Comparison of ENCODE assay signal across 8 mouse cellular contexts in genomic region chr5:8894104-8894425, GRCm38 (mm10). TPM values are rescaled to one million over a fixed set of nuclear protein-coding genes. Genes with fewer than 3 reads are reported as not detected.
A peak's percentile ranks its signal among the peaks of the same experiment; 100 is the strongest.
DNase-seq lines count a peak whose midpoint lies in the region; ATAC-seq and TF ChIP-seq lines count a peak whose summit lies in the region.

No protein-coding gene starts in this region.

- ATAC-seq in embryonic facial prominence, embryonic 11.5 days (replicated peaks; ENCODE audit: insufficient number of reproducible peaks, low FRiP score, low TSS enrichment, low read depth), result no peak
- ATAC-seq in hindbrain, postnatal 0 days, result no peak; the same call in 1 of the 2 replicates

- 3% methylated on average over 15 of the region's 15 CpGs for WGBS in liver, adult 2 months
- WGBS in embryonic facial prominence, embryonic 11.5 days, result 8% methylated on average over 15 of the region's 15 CpGs
- WGBS in hindbrain, postnatal 0 days, result 7% methylated on average over 15 of the region's 15 CpGs

- H3K4me2 ChIP-seq in embryonic facial prominence, embryonic 11.5 days (ENCODE audit: low read depth, low read length), result peak overlapping the region; percentile 97
- peak overlapping the region; percentile 88 for H3K4me2 ChIP-seq in hindbrain, postnatal 0 days (ENCODE audit: low read depth, low read length)
- peak overlapping the region; percentile 6 for H3K4me2 ChIP-seq in myocyte (ENCODE audit: low read depth)

- peaks cover 7% of the 10 kb centered on the region; the same call in 1 of the 2 replicates for H3K79me2 ChIP-seq in liver, adult 2 months (ENCODE audit: control insufficient read depth, insufficient read depth, low read length)
- no peaks in the 10 kb centered on the region for H3K79me2 ChIP-seq in myocyte (ENCODE audit: control insufficient read depth, insufficient read depth)

- no peak for TF ChIP-seq CTCF in liver, adult 2 months (IDR thresholded peaks at IDR 0.05; ENCODE audit: low read depth, low read length)
- TF ChIP-seq CTCF in hindbrain, postnatal 0 days (IDR thresholded peaks at IDR 0.05; ENCODE audit: low read depth), result no peak

- H3K27ac ChIP-seq in liver, adult 2 months (replicated peaks; ENCODE audit: insufficient read depth, low read depth, low read length), result peak overlapping the region; percentile 99
- no peak overlapping the region for H3K27ac ChIP-seq in embryonic facial prominence, embryonic 11.5 days (replicated peaks; ENCODE audit: low read depth, low read length)
- no peak overlapping the region for H3K27ac ChIP-seq in hindbrain, postnatal 0 days

- H3ac ChIP-seq in myocyte (ENCODE audit: control insufficient read depth, insufficient read length), result no peak overlapping the region

- H3K9me3 ChIP-seq in embryonic facial prominence, embryonic 11.5 days (replicated peaks; ENCODE audit: control insufficient read depth, low read length), result no peaks in the 10 kb centered on the region
- no peaks in the 10 kb centered on the region for H3K9me3 ChIP-seq in hindbrain, postnatal 0 days (ENCODE audit: low read length)

- peak overlapping the region; percentile 98 for H3K9ac ChIP-seq in liver, adult 2 months (ENCODE audit: low read depth, low read length)
- peak overlapping the region; percentile 53 for H3K9ac ChIP-seq in embryonic facial prominence, embryonic 11.5 days (replicated peaks; ENCODE audit: low read length)
- peak overlapping the region; percentile 56 for H3K9ac ChIP-seq in hindbrain, postnatal 0 days (replicated peaks; ENCODE audit: low read length)

- H3K4me1 ChIP-seq in liver, adult 2 months (ENCODE audit: control insufficient read depth, insufficient read depth, low read length), result peaks cover 13% of the 10 kb centered on the region; the same call in 1 of the 2 replicates
- peaks cover 3% of the 10 kb centered on the region for H3K4me1 ChIP-seq in embryonic facial prominence, embryonic 11.5 days (ENCODE audit: control insufficient read depth, insufficient read depth, low read length)
- H3K4me1 ChIP-seq in hindbrain, postnatal 0 days (ENCODE audit: insufficient read depth, low read length), result no peaks in the 10 kb centered on the region

- H3K27me3 ChIP-seq in liver, adult 2 months (ENCODE audit: control insufficient read depth, insufficient read depth, low read length), result no peaks in the 10 kb centered on the region
- no peaks in the 10 kb centered on the region; the same call in none of the 2 replicates for H3K27me3 ChIP-seq in embryonic facial prominence, embryonic 11.5 days (ENCODE audit: control insufficient read depth, insufficient read depth, low read length)
- H3K27me3 ChIP-seq in hindbrain, postnatal 0 days (ENCODE audit: insufficient read depth, low read length), result no peaks in the 10 kb centered on the region
- no peaks in the 10 kb centered on the region for H3K27me3 ChIP-seq in myocyte (ENCODE audit: control insufficient read depth, insufficient read depth, insufficient read length)

- H3K4me3 ChIP-seq in liver, adult 2 months (ENCODE audit: insufficient read depth, low read depth, low read length), result peak overlapping the region; percentile 95
- peak overlapping the region; percentile 63 for H3K4me3 ChIP-seq in embryonic facial prominence, embryonic 11.5 days (ENCODE audit: low read depth, low read length)
- H3K4me3 ChIP-seq in hindbrain, postnatal 0 days (ENCODE audit: low read length), result peak overlapping the region; percentile 63
- no peak overlapping the region for H3K4me3 ChIP-seq in myocyte

- peaks cover 9% of the 10 kb centered on the region for H3K36me3 ChIP-seq in liver, adult 2 months (ENCODE audit: control insufficient read depth, insufficient read depth, low read length)
- H3K36me3 ChIP-seq in embryonic facial prominence, embryonic 11.5 days (replicated peaks; ENCODE audit: control insufficient read depth, insufficient read depth, low read depth, low read length), result no peaks in the 10 kb centered on the region
- no peaks in the 10 kb centered on the region for H3K36me3 ChIP-seq in hindbrain, postnatal 0 days (ENCODE audit: insufficient read depth, low read length)
- H3K36me3 ChIP-seq in myocyte (ENCODE audit: control insufficient read depth, insufficient read depth), result no peaks in the 10 kb centered on the region

- no peak for TF ChIP-seq POLR2A in liver, adult 2 months (IDR thresholded peaks at IDR 0.05; ENCODE audit: extremely low read depth, insufficient read depth, low read length)
- no peak for TF ChIP-seq POLR2A in myocyte (IDR thresholded peaks at IDR 0.05; ENCODE audit: insufficient read length, low read depth)

- peak; percentile 60 for DNase-seq in liver, adult 2 months (ENCODE audit: extremely low read depth, low read depth, low spot score)
- DNase-seq in liver, result no peak
- no peak for DNase-seq in embryonic facial prominence, embryonic 11.5 days (ENCODE audit: low spot score)
- DNase-seq in hindbrain, postnatal 0 days (ENCODE audit: low spot score), result peak; percentile 39
- DNase-seq in urinary bladder, postnatal 14 days (ENCODE audit: low spot score), result no peak
- DNase-seq in right cerebral cortex, adult 2 months (ENCODE audit: low spot score in 2 of 2), result no peak
- DNase-seq in kidney, postnatal 36 days, result no peak

TF ChIP-seq in myocyte, 11 proteins besides CTCF, POLR2A, EP300 and RAD21:
- TF ChIP-seq MYOG (IDR thresholded peaks at IDR 0.05; ENCODE audit: control insufficient read depth in 1 of 3, insufficient read depth in 1 of 3, insufficient read length in 2 of 3, low read depth in 2 of 3) (no peak), CEBPB (IDR thresholded peaks at IDR 0.05; ENCODE audit: insufficient read depth, poor library complexity, severe bottlenecking) (no peak)

RNA-seq across cellular contexts. Expression of gene Abcb4, which starts 0.5 kb away (rescaled TPM):
- 164 and 202 TPM in 2 replicates for total RNA-seq in liver, adult 2 months (2014; rRNA removed)
- 66.9 and 77.2 TPM in 2 replicates for polyA plus RNA-seq in liver, adult 2 months (2012; rRNA removed)
- polyA plus RNA-seq in embryonic facial prominence, embryonic 11.5 days (2014; fragmentation: Nextera tagmentation; extraction: Ambion mirVana), result 0.38 and 0.54 TPM in 2 replicates
- total RNA-seq in hindbrain, postnatal 0 days (2014; rRNA removed), result 0.72 and 1.4 TPM in 2 replicates
- 1.2 and 1.4 TPM in 2 replicates for polyA plus RNA-seq in hindbrain, postnatal 0 days (2015; fragmentation: Nextera tagmentation; extraction: Ambion mirVana)
- 0.04 TPM for polyA plus RNA-seq in myocyte (2012; fragmentation: generic; extraction: Trizol)

Comparison
In these comparisons a context has a peak if more than half of its experiments do, and no peak if none do; other contexts are left out.
1. DNase-seq: peak in liver, adult 2 months (single experiment) and hindbrain, postnatal 0 days (single experiment); none in liver (single experiment), embryonic facial prominence, embryonic 11.5 days (single experiment), urinary bladder, postnatal 14 days (single experiment), right cerebral cortex, adult 2 months (0 of 2) and kidney, postnatal 36 days (0 of 2).
2. H3K4me2 ChIP-seq: peak in every context shown above with its lines; median percentile 97 in embryonic facial prominence, embryonic 11.5 days; 88 in hindbrain, postnatal 0 days; 6 in myocyte.
3. RNA of gene Abcb4, which starts 0.5 kb away (polyA plus RNA-seq): 66.9 to 77.2 TPM in liver, adult 2 months; 1.2 to 1.4 TPM in hindbrain, postnatal 0 days, 0.38 to 0.54 TPM in embryonic facial prominence, embryonic 11.5 days and 0.04 TPM in myocyte (single experiment); every median in the first group is over 10 times any median in the second.
4. Peak in every context shown above with its lines, with median percentiles within 50 percentile points of each other: H3K9ac ChIP-seq.